Mouse (Mus musculus) hindbrain, postnatal 0 days (tissue): Measurements from ENCODE around the gene Fcrla. TPM values are rescaled to one million over a fixed set of nuclear protein-coding genes. Genes with fewer than 3 reads are reported as not detected.
A peak's percentile ranks its signal among the peaks of the same experiment; 100 is the strongest.

Experiments used
- ATAC-seq: fragments of 200-750 bp; cut with Nextera tagmentation; 2 replicates; pipeline ENCODE4 v1.8.0; 2017; ENCODE audit warnings: mild to moderate bottlenecking, moderate TSS enrichment, moderate library complexity
- DNase-seq: peaks from one replicate; pipeline ENCODE4 v3.0.0-alpha.2; 2015; ENCODE audit warnings: low spot score
- H3K27ac ChIP-seq: fragments of 300-500 bp; sonication (generic); 2 replicates; pipeline ENCODE4 v1.5.1; 2014; ENCODE audit warnings: mild to moderate bottlenecking
- H3K27me3 ChIP-seq: fragments of 300-500 bp; sonication (generic); 2 replicates; pipeline ENCODE4 v1.6.1; 2014; ENCODE audit warnings: low read length, mixed read lengths; ENCODE audit not compliant: insufficient read depth
- H3K36me3 ChIP-seq: fragments of 300-500 bp; sonication (generic); 2 replicates; pipeline ENCODE4 v1.6.1; 2014; ENCODE audit warnings: low read length, mixed read lengths; ENCODE audit not compliant: insufficient read depth
- H3K4me1 ChIP-seq: fragments of 300-500 bp; sonication (generic); 2 replicates; pipeline ENCODE4 v1.6.1; 2014; ENCODE audit warnings: antibody characterized with exemption, low read length, mixed read lengths; ENCODE audit not compliant: insufficient read depth
- H3K4me2 ChIP-seq: fragments of 300-500 bp; sonication (generic); 2 replicates; pipeline ENCODE4 v1.6.1; 2014; ENCODE audit warnings: low read depth, mild to moderate bottlenecking, low read length, moderate library complexity, mixed read lengths
- H3K4me3 ChIP-seq: fragments of 300-500 bp; sonication (generic); 2 replicates; pipeline ENCODE4 v1.5.1; 2014; ENCODE audit warnings: low read length
- H3K9ac ChIP-seq: fragments of 300-500 bp; sonication (generic); replicated peaks from 2 replicates; pipeline ENCODE4 v1.6.1; 2014; ENCODE audit warnings: mild to moderate bottlenecking, low read length, moderate library complexity, mixed read lengths
- H3K9me3 ChIP-seq: fragments of 300-500 bp; sonication (generic); 2 replicates; pipeline ENCODE4 v1.6.1; 2016; ENCODE audit warnings: low read length, mixed read lengths
- CTCF ChIP-seq: IDR thresholded peaks from 2 replicates; pipeline ENCODE4 v1.5.1; 2016; ENCODE audit warnings: antibody characterized with exemption, control low read depth, low read depth
- WGBS: fragments of 180-500 bp; shearing (Covaris S2); extraction: QIAGEN DNeasy Blood & Tissue Kit; methylation state at CpG from one replicate; pipeline ENCODE4 v1.1.7; 2014; 5-methylcytosine and 5-hydroxymethylcytosine counted together
- polyA plus RNA-seq: library from polyadenylated mRNA; unstranded; fragments of >200 nt; fragmentation: Nextera tagmentation; extraction: Ambion mirVana; gene quantifications from 2 replicates; pipeline ENCODE4 v1.2.1, GENCODE M21; 2015
- total RNA-seq: library from RNA; depleted of rRNA; stranded (reverse); fragments of >200 nt; gene quantifications from 2 replicates; pipeline ENCODE4 v1.2.3, GENCODE M21; 2014

The Fcrla gene
- total and polyA plus RNA-seq, 2 experiments from 2014 or later: not detected

DNA sequence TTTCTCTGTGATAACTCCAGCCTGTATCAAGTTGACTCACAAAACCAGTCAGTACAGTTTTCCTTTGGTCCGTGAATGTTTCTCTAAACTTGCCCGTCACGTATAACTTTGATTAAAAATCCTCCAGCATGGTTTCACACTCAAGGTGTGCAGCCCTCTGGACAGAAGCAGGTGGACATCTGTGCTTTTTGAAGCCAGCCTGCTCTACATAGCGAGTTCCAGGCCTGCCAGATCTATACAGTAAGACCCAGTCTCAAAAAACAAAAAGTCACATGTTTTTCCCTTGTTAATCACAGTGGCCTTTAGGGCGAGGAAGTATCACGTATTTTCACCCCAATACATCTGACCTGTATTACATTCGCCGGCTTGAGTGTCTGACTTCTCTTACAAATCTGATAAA lies 43.0 kb downstream of the Fcrla start:
- no peaks in the 10 kb centered on the region for H3K27me3 ChIP-seq
- DNase-seq: no peak
- no peak for TF ChIP-seq CTCF
- no peak overlapping the region; the same call in 1 of the 2 replicates for H3K27ac ChIP-seq
- peaks cover 3% of the 10 kb centered on the region for H3K4me1 ChIP-seq
- H3K9me3 ChIP-seq: no peaks in the 10 kb centered on the region
- peak overlapping the region; percentile 78 for H3K4me3 ChIP-seq
- 27% methylated on average over 8 of the region's 8 CpGs for WGBS
- H3K9ac ChIP-seq: peak overlapping the region; percentile 75
- peaks cover 10% of the 10 kb centered on the region; the same call in 1 of the 2 replicates for H3K36me3 ChIP-seq
- 0 out of 2 replicates have a peak, but pooled peaks have one; percentile 11 for ATAC-seq
- H3K4me2 ChIP-seq: peak overlapping the region; percentile 81

- H3K9ac ChIP-seq: no peak overlapping the region
- DNase-seq (no peak), ATAC-seq (no peak)
- peaks cover 3% of the 10 kb centered on the region for H3K4me1 ChIP-seq
- no peak overlapping the region for H3K27ac ChIP-seq
- no peak overlapping the region for H3K4me3 ChIP-seq
- H3K36me3 ChIP-seq: peaks cover 14% of the 10 kb centered on the region; the same call in 1 of the 2 replicates
- WGBS: 89% methylated on average over 5 of the region's 5 CpGs
- H3K4me2 ChIP-seq: no peak overlapping the region
- H3K9me3 ChIP-seq: no peaks in the 10 kb centered on the region
- H3K27me3 ChIP-seq: no peaks in the 10 kb centered on the region
- no peak for TF ChIP-seq CTCF
Observed at GRCm38 (mm10) chr1:170882915-170883485, 44.4 kb downstream of the Fcrla start.

DNA sequence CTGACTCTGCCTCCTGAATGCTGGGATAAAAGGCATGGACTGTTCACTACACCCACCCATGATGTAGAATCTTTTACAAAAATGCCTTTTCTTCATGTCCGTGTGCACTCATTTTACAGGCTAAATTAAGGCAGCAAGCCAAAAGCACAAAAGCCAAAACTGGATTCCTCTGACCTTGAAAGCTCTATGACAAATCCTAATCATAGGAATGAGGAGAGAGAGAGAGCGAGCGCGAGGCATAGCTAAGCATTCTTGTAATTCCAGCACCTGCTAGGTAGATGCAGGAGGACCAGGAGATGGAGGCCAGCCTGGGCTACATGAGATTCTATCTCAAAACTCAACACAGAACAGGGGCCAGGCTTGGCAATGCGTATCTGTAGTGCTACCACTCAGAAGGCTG lies 50.5 kb downstream of the Fcrla start:
- H3K9ac ChIP-seq: no peak overlapping the region
- H3K4me3 ChIP-seq: no peak overlapping the region
- no peak for DNase-seq
- no peak for TF ChIP-seq CTCF
- 95% methylated on average over 5 of the region's 5 CpGs for WGBS
- no peaks in the 10 kb centered on the region for H3K4me1 ChIP-seq
- H3K4me2 ChIP-seq: no peak overlapping the region
- H3K27ac ChIP-seq: no peak overlapping the region
- H3K9me3 ChIP-seq: no peaks in the 10 kb centered on the region
- H3K36me3 ChIP-seq: peaks cover 14% of the 10 kb centered on the region
- no peaks in the 10 kb centered on the region for H3K27me3 ChIP-seq
- no peak for ATAC-seq

- 82% methylated on average over 3 of the region's 3 CpGs for WGBS
- no peak for TF ChIP-seq CTCF
- Histone ChIP-seq H3K4me2 (no peak overlapping the region), H3K9me3 (no peaks in the 10 kb centered on the region), H3K27me3 (no peaks in the 10 kb centered on the region), H3K4me1 (no peaks in the 10 kb centered on the region), H3K4me3 (no peak overlapping the region), H3K27ac (no peak overlapping the region), H3K36me3 (peaks cover 10% of the 10 kb centered on the region), H3K9ac (no peak overlapping the region)
- no peak for DNase-seq
- no peak for ATAC-seq
Observed at GRCm38 (mm10) chr1:170875676-170876075, 51.7 kb downstream of the Fcrla start.

DNA sequence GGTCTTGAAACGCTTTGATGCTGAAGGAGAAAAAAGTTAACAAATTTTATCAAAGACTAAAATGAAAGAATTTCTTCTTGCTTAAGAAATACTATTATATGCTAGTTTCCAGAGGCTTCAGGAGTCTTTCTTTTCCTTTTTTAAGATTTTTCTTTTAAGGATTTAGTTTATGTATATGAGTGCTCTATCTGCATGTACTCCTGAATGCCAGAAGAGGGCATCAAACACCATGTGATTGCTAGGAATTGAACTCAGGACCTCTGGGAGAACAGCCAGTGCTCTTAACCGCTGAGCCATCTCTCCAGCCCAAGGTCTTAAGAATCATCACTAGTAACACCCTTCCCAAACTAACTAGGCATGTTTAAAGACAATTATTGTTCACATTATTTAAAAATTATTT lies 55.4 kb downstream of the Fcrla start:
- no peak for ATAC-seq
- no peak for TF ChIP-seq CTCF
- 93% methylated on average over 2 of the region's 2 CpGs for WGBS

GRCm38 (mm10) chr1:170871402-170871801 lies 56.0 kb downstream of the Fcrla start:
- TF ChIP-seq CTCF: no peak
- Histone ChIP-seq H3K4me1 (peaks cover 4% of the 10 kb centered on the region), H3K9ac (no peak overlapping the region), H3K27me3 (no peaks in the 10 kb centered on the region), H3K4me2 (no peak overlapping the region), H3K36me3 (no peaks in the 10 kb centered on the region; the same call in none of the 2 replicates), H3K4me3 (no peak overlapping the region), H3K9me3 (no peaks in the 10 kb centered on the region), H3K27ac (no peak overlapping the region)
- 89% methylated on average over 6 of the region's 6 CpGs for WGBS
- ATAC-seq (no peak), DNase-seq (no peak)

More for the DNA sequence above, 55.4 kb downstream of the Fcrla start:
- H3K9me3 ChIP-seq: no peaks in the 10 kb centered on the region
- no peak overlapping the region for H3K4me3 ChIP-seq
- H3K36me3 ChIP-seq: no peaks in the 10 kb centered on the region; the same call in none of the 2 replicates
- H3K4me1 ChIP-seq: no peaks in the 10 kb centered on the region
- H3K27me3 ChIP-seq: no peaks in the 10 kb centered on the region
- no peak overlapping the region for H3K9ac ChIP-seq
- no peak for DNase-seq
- no peak overlapping the region for H3K27ac ChIP-seq
- H3K4me2 ChIP-seq: no peak overlapping the region

DNA sequence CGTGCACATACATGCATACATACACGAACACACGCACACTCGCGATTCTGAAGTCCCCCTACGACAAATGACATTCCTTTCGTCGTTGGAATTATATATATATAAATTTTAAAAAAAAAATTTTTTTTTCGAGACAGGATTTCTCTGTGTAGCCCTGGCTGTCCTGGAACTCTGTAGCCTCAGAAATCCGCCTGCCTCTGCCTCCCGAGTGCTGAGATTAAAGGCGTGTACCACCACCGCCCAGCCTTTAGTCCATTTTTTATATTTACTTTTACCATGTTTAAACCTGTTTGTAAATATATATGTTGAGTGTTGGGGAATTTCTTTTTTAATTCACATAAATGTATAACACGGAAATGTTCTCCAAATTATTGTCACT lies 58.5 kb downstream of the Fcrla start:
- DNase-seq (no peak), ATAC-seq (no peak; the same call in 1 of the 2 replicates)
- Histone ChIP-seq H3K9me3 (no peaks in the 10 kb centered on the region), H3K36me3 (no peaks in the 10 kb centered on the region; the same call in 1 of the 2 replicates), H3K9ac (peak overlapping the region; percentile 58), H3K4me2 (peak overlapping the region; percentile 84), H3K27ac (peak overlapping the region; percentile 54; the same call in 1 of the 2 replicates), H3K4me3 (peak overlapping the region; percentile 86), H3K4me1 (peaks cover 4% of the 10 kb centered on the region), H3K27me3 (no peaks in the 10 kb centered on the region)
- no peak for TF ChIP-seq CTCF
- 17% methylated on average over 14 of the region's 14 CpGs for WGBS
